Mouse (Mus musculus): ENCODE results near the gene N6amt1. TPM values are rescaled to one million over a fixed set of nuclear protein-coding genes. Genes with fewer than 3 reads are reported as not detected.

Gene N6amt1
- total and polyA plus RNA-seq, 2 experiments from 2014 or later = 16.6 to 32.2 TPM

DNA sequence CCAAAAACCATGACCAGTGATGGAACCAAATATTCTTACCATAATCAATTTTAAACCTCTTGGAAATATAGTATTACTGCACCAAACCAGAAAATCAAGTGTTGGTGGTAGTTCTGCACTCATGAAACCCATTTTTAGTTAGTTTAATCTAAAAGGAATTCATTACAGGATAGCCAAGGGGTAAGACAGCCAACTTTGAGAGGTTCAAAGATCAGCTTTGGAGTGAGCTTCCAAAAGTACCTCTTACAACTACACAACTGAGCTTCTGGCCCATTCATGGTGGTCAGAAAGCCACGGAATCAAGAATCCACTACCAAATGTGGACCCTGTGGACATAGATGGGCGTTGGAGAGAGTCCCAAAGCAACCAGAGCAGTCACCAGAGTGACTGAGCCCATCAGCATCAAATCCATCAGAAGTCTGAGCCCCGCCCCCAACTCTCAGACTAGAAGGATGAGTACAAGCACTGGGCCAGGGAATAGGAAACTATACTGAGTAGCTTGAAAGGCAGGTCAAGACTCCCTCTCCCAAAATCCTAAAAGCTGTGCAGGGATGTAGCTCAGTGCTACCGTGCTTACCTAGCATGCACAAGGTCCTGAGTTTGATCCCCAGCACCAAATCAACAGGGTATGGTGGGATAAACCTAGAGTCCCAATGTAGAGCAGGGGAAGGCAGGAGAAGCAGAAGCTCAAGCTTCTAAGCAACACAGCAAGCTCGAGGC lies 2.4 kb upstream of the N6amt1 start:
- ATAC-seq (no peak), DNase-seq (no peak)
- TF ChIP-seq CTCF (IDR thresholded peaks at IDR 0.05; ENCODE audit: low read depth) = no peak
- H3K9ac ChIP-seq = no peak overlapping the region
- 76% methylated on average over 5 of the region's 5 CpGs for WGBS
- no peak overlapping the region for H3K4me3 ChIP-seq (ENCODE audit: low read depth, low read length)
- no peak overlapping the region for H3K27ac ChIP-seq (ENCODE audit: low read depth, low read length)
- H3K4me2 ChIP-seq (ENCODE audit: low read depth) = no peak overlapping the region
- H3K4me1 ChIP-seq (ENCODE audit: insufficient read depth) = 0 out of 2 replicates have a peak, but pooled peaks cover 3% of the 10 kb centered on the region
- H3K9me3 ChIP-seq (ENCODE audit: low read length) = 0 out of 2 replicates have a peak, but pooled peaks cover 6% of the 10 kb centered on the region
- 0 out of 2 replicates have a peak, but pooled peaks cover 2% of the 10 kb centered on the region for H3K36me3 ChIP-seq (ENCODE audit: insufficient read depth)
- H3K27me3 ChIP-seq (ENCODE audit: insufficient read depth, low read length) = no peaks in the 10 kb centered on the region

DNA sequence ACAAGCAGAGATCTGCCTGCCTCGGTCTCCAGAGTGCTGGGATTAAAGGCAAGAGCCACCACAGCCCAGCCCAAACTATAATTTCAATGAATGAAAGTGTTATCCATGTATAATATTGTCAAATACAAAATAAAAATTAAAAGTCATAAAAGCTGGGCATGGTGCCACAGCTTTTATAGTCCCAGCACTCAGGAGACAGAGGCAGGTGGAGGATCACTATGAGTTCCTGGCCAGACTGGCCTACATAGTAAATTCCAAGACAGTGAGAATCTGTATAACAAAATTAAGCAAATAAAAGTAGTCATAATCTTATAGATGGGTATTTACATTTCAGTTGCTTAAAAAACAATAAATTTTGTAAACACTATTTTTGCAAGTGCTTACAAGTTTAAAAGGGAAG lies 380 bp upstream of the N6amt1 start:
- peak overlapping the region; percentile 74 for H3K4me3 ChIP-seq (ENCODE audit: low read depth, low read length)
- H3K4me2 ChIP-seq (ENCODE audit: low read depth) = peak overlapping the region; percentile 54
- ATAC-seq (no peak), DNase-seq (no peak)
- H3K9ac ChIP-seq = peak overlapping the region; percentile 83; the same call in 1 of the 2 replicates
- no peak overlapping the region for H3K27ac ChIP-seq (ENCODE audit: low read depth, low read length)
- no peak for TF ChIP-seq CTCF (IDR thresholded peaks at IDR 0.05; ENCODE audit: low read depth)
- peaks cover 9% of the 10 kb centered on the region; the same call in 1 of the 2 replicates for H3K36me3 ChIP-seq (ENCODE audit: insufficient read depth)
- 0 out of 2 replicates have a peak, but pooled peaks cover 6% of the 10 kb centered on the region for H3K9me3 ChIP-seq (ENCODE audit: low read length)
- 100% methylated on average over 1 of the region's 1 CpGs for WGBS
- H3K4me1 ChIP-seq (ENCODE audit: insufficient read depth) = 0 out of 2 replicates have a peak, but pooled peaks cover 3% of the 10 kb centered on the region
- no peaks in the 10 kb centered on the region for H3K27me3 ChIP-seq (ENCODE audit: insufficient read depth, low read length)

DNA sequence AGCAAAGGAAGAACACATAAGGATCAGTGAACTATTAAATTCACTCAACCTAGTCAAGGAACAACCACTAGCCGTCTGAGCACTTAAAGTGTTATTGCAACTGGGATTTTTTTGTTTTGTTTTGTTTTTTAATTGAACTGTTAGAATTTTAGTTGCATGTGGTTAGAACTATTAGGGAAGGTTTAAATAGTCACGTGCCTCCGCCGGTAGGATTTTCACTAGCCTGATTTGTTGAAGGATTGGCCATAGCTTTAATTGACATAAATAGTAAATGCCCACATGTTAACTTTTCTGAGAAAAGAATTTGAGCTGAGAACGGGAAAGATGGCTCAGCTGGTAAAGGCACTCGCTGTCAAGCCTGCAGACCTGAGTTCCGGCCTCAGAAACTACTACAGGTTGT lies 763 bp downstream of the N6amt1 start:
- H3K4me2 ChIP-seq (ENCODE audit: low read depth) = peak overlapping the region; percentile 54
- peak overlapping the region; percentile 74 for H3K4me3 ChIP-seq (ENCODE audit: low read depth, low read length)
- TF ChIP-seq CTCF (IDR thresholded peaks at IDR 0.05; ENCODE audit: low read depth) = no peak
- peaks cover 9% of the 10 kb centered on the region; the same call in 1 of the 2 replicates for H3K36me3 ChIP-seq (ENCODE audit: insufficient read depth)
- DNase-seq (no peak), ATAC-seq (no peak)
- 0 out of 2 replicates have a peak, but pooled peaks cover 3% of the 10 kb centered on the region for H3K4me1 ChIP-seq (ENCODE audit: insufficient read depth)
- peak overlapping the region; percentile 96; the same call in 1 of the 2 replicates for H3K27ac ChIP-seq (ENCODE audit: low read depth, low read length)
- 75% methylated on average over 7 of the region's 7 CpGs for WGBS
- no peaks in the 10 kb centered on the region for H3K27me3 ChIP-seq (ENCODE audit: insufficient read depth, low read length)
- peak overlapping the region; percentile 83 for H3K9ac ChIP-seq
- H3K9me3 ChIP-seq (ENCODE audit: low read length) = 0 out of 2 replicates have a peak, but pooled peaks cover 6% of the 10 kb centered on the region

DNA sequence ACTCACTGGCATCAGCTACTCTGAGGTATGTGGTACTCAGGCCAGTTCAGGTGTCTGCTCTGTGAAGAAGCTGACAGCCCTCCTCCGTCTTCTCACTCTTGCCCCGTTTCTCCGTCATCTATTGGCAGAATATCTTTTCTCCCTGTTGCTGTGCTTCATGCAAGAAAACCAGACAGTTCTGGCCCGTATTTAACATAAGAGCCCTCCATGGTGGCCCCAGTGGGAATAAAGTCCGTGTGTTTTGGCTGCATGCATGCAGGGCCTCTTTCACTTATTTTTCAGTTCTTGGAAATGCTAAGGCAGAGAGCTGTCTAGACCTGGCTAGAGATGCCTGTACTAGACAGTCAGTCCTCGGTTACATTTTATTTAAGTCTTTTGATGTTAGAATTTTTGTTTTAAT lies 6.1 kb downstream of the N6amt1 start:
- H3K9ac ChIP-seq = no peak overlapping the region
- no peak overlapping the region for H3K27ac ChIP-seq (ENCODE audit: low read depth, low read length)
- H3K36me3 ChIP-seq (ENCODE audit: insufficient read depth) = peaks cover 32% of the 10 kb centered on the region
- WGBS = 89% methylated on average over 6 of the region's 6 CpGs
- DNase-seq = no peak
- no peak for TF ChIP-seq CTCF (IDR thresholded peaks at IDR 0.05; ENCODE audit: low read depth)
- no peaks in the 10 kb centered on the region for H3K9me3 ChIP-seq (ENCODE audit: low read length)
- H3K27me3 ChIP-seq (ENCODE audit: insufficient read depth, low read length) = no peaks in the 10 kb centered on the region
- no peaks in the 10 kb centered on the region for H3K4me1 ChIP-seq (ENCODE audit: insufficient read depth)
- H3K4me3 ChIP-seq (ENCODE audit: low read depth, low read length) = no peak overlapping the region
- no peak for ATAC-seq
- H3K4me2 ChIP-seq (ENCODE audit: low read depth) = no peak overlapping the region

DNA sequence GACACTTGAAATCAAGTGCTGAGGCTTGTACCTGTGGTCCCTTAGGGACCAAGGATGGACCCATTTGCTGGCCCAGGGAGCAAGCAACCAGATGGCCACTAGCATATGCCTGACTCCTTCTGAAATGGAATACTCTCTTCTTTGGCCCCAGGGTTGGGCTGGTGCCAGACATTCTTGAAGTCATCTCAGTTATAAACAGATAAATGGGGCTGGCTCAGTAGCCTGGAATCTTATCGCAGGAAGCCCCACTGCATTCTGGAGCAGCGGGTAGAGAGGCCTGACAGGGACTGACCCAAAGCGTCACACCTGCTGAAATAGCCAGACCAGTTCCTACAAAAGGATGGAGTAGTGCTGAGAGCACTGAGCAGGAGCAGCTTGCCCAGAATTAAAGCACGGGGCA lies 10.2 kb downstream of the N6amt1 start:
- no peak for TF ChIP-seq CTCF (IDR thresholded peaks at IDR 0.05; ENCODE audit: low read depth)

DNA sequence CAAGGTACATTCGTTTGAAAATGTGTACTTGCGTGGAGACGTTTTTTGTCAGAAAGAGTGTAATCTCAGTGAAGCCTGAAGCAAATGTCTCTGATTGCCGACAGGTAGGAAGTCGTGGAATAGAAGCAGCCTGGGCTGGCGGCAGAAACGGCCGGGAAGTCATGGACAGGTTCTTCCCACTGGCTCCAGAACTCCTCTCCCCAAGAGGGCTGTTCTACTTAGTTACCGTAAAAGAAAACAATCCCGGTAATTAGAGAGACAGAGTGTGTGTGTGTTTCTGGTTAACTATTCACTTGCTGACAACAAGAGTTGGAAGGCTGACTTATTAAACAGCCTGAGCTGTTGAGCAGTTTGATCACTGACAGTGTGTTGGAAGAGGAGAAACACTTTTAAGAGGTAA lies 12.1 kb downstream of the N6amt1 start:
- Histone ChIP-seq H3K9ac (no peak overlapping the region), H3K4me3 (ENCODE audit: low read depth, low read length) (no peak overlapping the region), H3K4me1 (ENCODE audit: insufficient read depth) (no peaks in the 10 kb centered on the region), H3K36me3 (ENCODE audit: insufficient read depth) (peaks cover 35% of the 10 kb centered on the region), H3K27me3 (ENCODE audit: insufficient read depth, low read length) (no peaks in the 10 kb centered on the region), H3K27ac (ENCODE audit: low read depth, low read length) (no peak overlapping the region), H3K9me3 (ENCODE audit: low read length) (no peaks in the 10 kb centered on the region), H3K4me2 (ENCODE audit: low read depth) (no peak overlapping the region)
- ATAC-seq (no peak), DNase-seq (no peak)
- WGBS = 83% methylated on average over 10 of the region's 10 CpGs
- TF ChIP-seq CTCF (IDR thresholded peaks at IDR 0.05; ENCODE audit: low read depth) = no peak

More for the DNA sequence above, 10.2 kb downstream of the N6amt1 start:
- WGBS = 95% methylated on average over 4 of the region's 4 CpGs
- ATAC-seq = no peak
- H3K4me1 ChIP-seq (ENCODE audit: insufficient read depth) = no peaks in the 10 kb centered on the region
- H3K27me3 ChIP-seq (ENCODE audit: insufficient read depth, low read length) = no peaks in the 10 kb centered on the region
- H3K4me2 ChIP-seq (ENCODE audit: low read depth) = no peak overlapping the region
- H3K9me3 ChIP-seq (ENCODE audit: low read length) = no peaks in the 10 kb centered on the region
- no peak overlapping the region for H3K4me3 ChIP-seq (ENCODE audit: low read depth, low read length)
- no peak overlapping the region for H3K27ac ChIP-seq (ENCODE audit: low read depth, low read length)
- no peak overlapping the region for H3K9ac ChIP-seq
- no peak for DNase-seq
- H3K36me3 ChIP-seq (ENCODE audit: insufficient read depth) = peaks cover 35% of the 10 kb centered on the region

DNA sequence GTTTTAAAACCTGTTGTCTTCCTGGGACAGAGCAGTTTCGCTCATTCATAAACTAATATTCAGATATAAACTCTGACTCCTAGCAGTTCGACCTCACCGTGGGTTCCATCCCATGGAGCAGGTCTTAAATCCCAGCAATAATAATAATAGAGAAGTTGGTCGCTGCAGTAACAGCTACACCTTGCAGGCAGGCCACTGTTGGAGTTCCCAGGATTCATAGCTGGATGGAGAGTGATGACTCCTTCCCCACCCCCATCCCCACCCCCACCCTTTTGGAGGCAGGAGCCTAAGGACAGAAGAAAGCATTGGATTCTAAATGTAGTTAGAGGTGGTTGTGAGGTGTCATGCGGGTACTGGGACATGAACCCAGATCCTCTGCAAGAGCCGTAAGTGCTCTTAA lies 12.5 kb downstream of the N6amt1 start:
- Histone ChIP-seq H3K27ac (ENCODE audit: low read depth, low read length) (no peak overlapping the region), H3K36me3 (ENCODE audit: insufficient read depth) (peaks cover 35% of the 10 kb centered on the region), H3K4me2 (ENCODE audit: low read depth) (no peak overlapping the region), H3K4me1 (ENCODE audit: insufficient read depth) (no peaks in the 10 kb centered on the region), H3K9ac (no peak overlapping the region), H3K27me3 (ENCODE audit: insufficient read depth, low read length) (no peaks in the 10 kb centered on the region), H3K9me3 (ENCODE audit: low read length) (no peaks in the 10 kb centered on the region), H3K4me3 (ENCODE audit: low read depth, low read length) (no peak overlapping the region)
- ATAC-seq = no peak
- 97% methylated on average over 6 of the region's 6 CpGs for WGBS
- no peak for DNase-seq
- no peak for TF ChIP-seq CTCF (IDR thresholded peaks at IDR 0.05; ENCODE audit: low read depth)

All from forebrain, postnatal 0 days (tissue).